Mouse (Mus musculus): ENCODE measurements around the gene Il27ra. TPM values are rescaled to one million over a fixed set of nuclear protein-coding genes. Genes with fewer than 3 reads are reported as not detected.

The Il27ra gene
- polyA plus RNA-seq, 1 experiment, result not detected

DNA sequence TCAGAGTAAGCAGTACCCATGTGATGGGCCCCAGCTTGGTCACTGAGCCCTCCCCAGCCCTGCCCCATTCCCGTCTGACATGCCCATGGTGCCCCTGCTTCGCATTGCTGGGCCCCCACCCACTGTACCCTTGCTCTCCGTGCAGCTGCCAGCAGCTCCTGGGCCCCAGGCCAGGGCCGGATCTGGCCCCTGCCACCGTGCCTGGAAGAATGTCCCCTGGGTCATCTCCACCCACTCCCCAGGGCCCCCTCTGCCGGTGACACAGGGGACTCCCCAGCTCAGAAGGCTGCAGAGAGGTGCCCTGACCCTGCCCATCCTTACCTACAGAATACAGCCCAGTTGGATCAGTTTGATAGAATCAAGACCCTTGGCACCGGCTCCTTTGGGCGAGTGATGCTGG lies 61.5 kb downstream of the Il27ra start:
- no peak overlapping the region for H3K4me3 ChIP-seq (ENCODE audit: insufficient read depth, low read depth, low read length)
- TF ChIP-seq CTCF (IDR thresholded peaks at IDR 0.05; ENCODE audit: insufficient read depth, low read depth, low read length), result no peak
- TF ChIP-seq POLR2A (IDR thresholded peaks at IDR 0.05; ENCODE audit: insufficient read depth, low read depth, low read length), result no peak
- H3K27ac ChIP-seq (ENCODE audit: insufficient read depth, low read depth, low read length), result no peak overlapping the region
- peaks cover 24% of the 10 kb centered on the region for H3K4me1 ChIP-seq (ENCODE audit: control insufficient read depth, insufficient read depth, low read length)
- WGBS, result 44% methylated on average over 8 of the region's 8 CpGs

Other genes with a start within 250 kb of the Il27ra start
- 113 TPM in 1 of 2 replicates, not detected in the other for gene Adgrl1, start 142.5 kb downstream of the Il27ra start, polyA plus RNA-seq (2012; ENCODE audit: insufficient read depth, insufficient read length, low replicate concordance, missing spikeins)
- gene Gm10644, start 87.4 kb downstream of the Il27ra start, polyA plus RNA-seq (2012; ENCODE audit: insufficient read depth, insufficient read length, low replicate concordance, missing spikeins), result not detected in 2 replicates
- not detected in 2 replicates for gene Asf1b, start 87.1 kb downstream of the Il27ra start, polyA plus RNA-seq (2012; ENCODE audit: insufficient read depth, insufficient read length, low replicate concordance, missing spikeins)
- gene Prkaca, start 69.6 kb downstream of the Il27ra start, polyA plus RNA-seq (2012; ENCODE audit: insufficient read depth, insufficient read length, low replicate concordance, missing spikeins), result 203 TPM in 1 of 2 replicates, not detected in the other
- gene Samd1, start 44.9 kb downstream of the Il27ra start, polyA plus RNA-seq (2012; ENCODE audit: insufficient read depth, insufficient read length, low replicate concordance, missing spikeins), result not detected in 2 replicates
- not detected in 2 replicates for gene 1700067K01Rik, start 41.1 kb downstream of the Il27ra start, polyA plus RNA-seq (2012; ENCODE audit: insufficient read depth, insufficient read length, low replicate concordance, missing spikeins)
- not detected in 2 replicates for gene 2210011C24Rik, start 30.4 kb downstream of the Il27ra start, polyA plus RNA-seq (2012; ENCODE audit: insufficient read depth, insufficient read length, low replicate concordance, missing spikeins)
- gene Palm3, start 21.1 kb downstream of the Il27ra start, polyA plus RNA-seq (2012; ENCODE audit: insufficient read depth, insufficient read length, low replicate concordance, missing spikeins), result not detected in 2 replicates
- gene Rln3, start 2.4 kb upstream of the Il27ra start, polyA plus RNA-seq (2012; ENCODE audit: insufficient read depth, insufficient read length, low replicate concordance, missing spikeins), result not detected in 2 replicates
- not detected in 2 replicates for gene Gm10643, start 22.5 kb upstream of the Il27ra start, polyA plus RNA-seq (2012; ENCODE audit: insufficient read depth, insufficient read length, low replicate concordance, missing spikeins)
- gene Rfx1, start 24.2 kb upstream of the Il27ra start, polyA plus RNA-seq (2012; ENCODE audit: insufficient read depth, insufficient read length, low replicate concordance, missing spikeins), result not detected in 2 replicates
- not detected in 2 replicates for gene Dcaf15, start 62.2 kb upstream of the Il27ra start, polyA plus RNA-seq (2012; ENCODE audit: insufficient read depth, insufficient read length, low replicate concordance, missing spikeins)
- gene Podnl1, start 83.4 kb upstream of the Il27ra start, polyA plus RNA-seq (2012; ENCODE audit: insufficient read depth, insufficient read length, low replicate concordance, missing spikeins), result not detected in 2 replicates
- gene Cc2d1a, start 105.3 kb upstream of the Il27ra start, polyA plus RNA-seq (2012; ENCODE audit: insufficient read depth, insufficient read length, low replicate concordance, missing spikeins), result not detected in 2 replicates
- gene 4930432K21Rik, start 105.4 kb upstream of the Il27ra start, polyA plus RNA-seq (2012; ENCODE audit: insufficient read depth, insufficient read length, low replicate concordance, missing spikeins), result not detected in 2 replicates
- not detected in 2 replicates for gene Nanos3, start 142.6 kb upstream of the Il27ra start, polyA plus RNA-seq (2012; ENCODE audit: insufficient read depth, insufficient read length, low replicate concordance, missing spikeins)
- gene Zswim4, start 194.5 kb upstream of the Il27ra start, polyA plus RNA-seq (2012; ENCODE audit: insufficient read depth, insufficient read length, low replicate concordance, missing spikeins), result 65.7 TPM in 1 of 2 replicates, not detected in the other
- not detected in 2 replicates for gene D8Ertd738e, start 207.1 kb upstream of the Il27ra start, polyA plus RNA-seq (2012; ENCODE audit: insufficient read depth, insufficient read length, low replicate concordance, missing spikeins)
- gene Mri1, start 214.7 kb upstream of the Il27ra start, polyA plus RNA-seq (2012; ENCODE audit: insufficient read depth, insufficient read length, low replicate concordance, missing spikeins), result not detected in 2 replicates
- not detected in 2 replicates for gene Ccdc130, start 227.8 kb upstream of the Il27ra start, polyA plus RNA-seq (2012; ENCODE audit: insufficient read depth, insufficient read length, low replicate concordance, missing spikeins)